ENCODE assay signal across 9 mouse cellular contexts in genomic region chr4:3080385-3081125, GRCm38 (mm10).
DNase-seq lines count a peak whose midpoint lies in the region; ATAC-seq and TF ChIP-seq lines count a peak whose summit lies in the region.
"Had no signal": no experiment of that assay in that cellular context is flagged by ENCODE, and none has a peak within 500 bp of the region (broad histone marks: within the 10 kb centered on the region; RNA-seq: fewer than 3 reads in every experiment).

No protein-coding gene starts in this region.

- no peak for DNase-seq in kidney, adult 18-20 months
- DNase-seq in brain, embryonic 14.5 days (ENCODE audit: low read depth) = peak; percentile 2
- DNase-seq in heart, postnatal 25 days (ENCODE audit: low spot score) = peak; percentile 0
- peak; percentile 4 for DNase-seq in urinary bladder, postnatal 25 days (ENCODE audit: low spot score)
- no peak for DNase-seq in left cerebral cortex, postnatal 25 days (ENCODE audit: low spot score in 2 of 2)
- DNase-seq in cerebellum, adult 9-10 months = no peak

- no peaks in the 10 kb centered on the region for H3K27me3 ChIP-seq in kidney, embryonic 14.5 days (ENCODE audit: control insufficient read depth, insufficient read depth, low read length)
- H3K27me3 ChIP-seq in liver, embryonic 16.5 days (ENCODE audit: control insufficient read depth, insufficient read depth, low read depth, low read length) = no peaks in the 10 kb centered on the region

- TF ChIP-seq POLR2A in brain, embryonic 14.5 days (IDR thresholded peaks at IDR 0.05; ENCODE audit: borderline replicate concordance, extremely low read depth, insufficient read depth, insufficient read length, poor library complexity, severe bottlenecking) = no peak

- no peaks in the 10 kb centered on the region for H3K4me1 ChIP-seq in kidney, embryonic 14.5 days (ENCODE audit: control insufficient read depth, insufficient read depth, low read length)
- no peaks in the 10 kb centered on the region for H3K4me1 ChIP-seq in liver, embryonic 16.5 days (ENCODE audit: control insufficient read depth, low read depth, low read length)

- intact Hi-C loops in heart, postnatal 25 days (cut with DNase I) = no loop called here
- intact Hi-C loops in left cerebral cortex, postnatal 25 days (cut with DNase I) = loop anchor here (1.0 kb wide), 1 partner anchor 13 kb away; no protein-coding TSS in a partner anchor

- no peak for TF ChIP-seq CTCF in brain, embryonic 14.5 days (IDR thresholded peaks at IDR 0.05; ENCODE audit: borderline replicate concordance, extremely low read depth, insufficient read depth, insufficient read length)

- ATAC-seq in kidney, embryonic 14.5 days (ENCODE audit: low FRiP score, low TSS enrichment) = peak; percentile 30
- ATAC-seq in liver, embryonic 16.5 days (ENCODE audit: low read depth) = peak; percentile 12

- H3K9ac ChIP-seq in kidney, embryonic 14.5 days (ENCODE audit: low read depth, low read length) = no peak overlapping the region
- H3K9ac ChIP-seq in liver, embryonic 16.5 days (ENCODE audit: low read depth, low read length) = no peak overlapping the region

- H3K9me3 ChIP-seq in kidney, embryonic 14.5 days (ENCODE audit: control insufficient read depth, low read length) = peaks cover 60% of the 10 kb centered on the region
- peaks cover 21% of the 10 kb centered on the region for H3K9me3 ChIP-seq in liver, embryonic 16.5 days (replicated peaks; ENCODE audit: control insufficient read depth, low read length)

- no peak overlapping the region for H3K27ac ChIP-seq in kidney, embryonic 14.5 days (ENCODE audit: low read depth, low read length)
- no peak overlapping the region for H3K27ac ChIP-seq in liver, embryonic 16.5 days (ENCODE audit: low read length)

- no peaks in the 10 kb centered on the region for H3K36me3 ChIP-seq in kidney, embryonic 14.5 days (ENCODE audit: control insufficient read depth, insufficient read depth, low read length)
- H3K36me3 ChIP-seq in liver, embryonic 16.5 days (ENCODE audit: control insufficient read depth, insufficient read depth) = no peaks in the 10 kb centered on the region
- H3K36me3 ChIP-seq: G1E had no signal

- no peak overlapping the region for H3K4me3 ChIP-seq in kidney, embryonic 14.5 days (ENCODE audit: low read length)
- no peak overlapping the region for H3K4me3 ChIP-seq in liver, embryonic 16.5 days (ENCODE audit: low read depth, low read length)

- H3K4me2 ChIP-seq in kidney, embryonic 14.5 days (replicated peaks; ENCODE audit: low read depth, low read length) = no peak overlapping the region
- no peak overlapping the region for H3K4me2 ChIP-seq in liver, embryonic 16.5 days (ENCODE audit: low read depth, low read length)

- WGBS in kidney, embryonic 14.5 days = 58% methylated on average over 7 of the region's 7 CpGs
- 46% methylated on average over 7 of the region's 7 CpGs for WGBS in liver, embryonic 16.5 days (ENCODE audit: insufficient replicate concordance)

Comparison
In these comparisons a context has a peak if more than half of its experiments do, and no peak if none do; other contexts are left out.
1. DNase-seq: peak in brain, embryonic 14.5 days (single experiment), heart, postnatal 25 days (single experiment) and urinary bladder, postnatal 25 days (single experiment); none in kidney, adult 18-20 months (single experiment), left cerebral cortex, postnatal 25 days (0 of 2) and cerebellum, adult 9-10 months (single experiment).